Comparison of ENCODE assay signal across 14 mouse cellular contexts in genomic region chr13:84238184-84238583, GRCm38 (mm10).
"Had no signal": no experiment of that assay in that cellular context is flagged by ENCODE, and none has a peak within 500 bp of the region (broad histone marks: within the 10 kb centered on the region; RNA-seq: fewer than 3 reads in every experiment).

No protein-coding gene starts in this region.

- DNase-seq: lung, adult 18-20 months; lung, embryonic 14.5 days; lung, postnatal 10 days; lung, postnatal 4 days; retina, postnatal 1 day; right cerebral cortex, adult 18-20 months; right cerebral cortex, postnatal 25 days; right cerebral cortex, postnatal 4 days; spleen, adult 18-20 months; thymus, adult 18-20 months; thymus, postnatal 14 days; thymus, postnatal 36 days had no signal

- ATAC-seq: midbrain, embryonic 13.5 days; midbrain, embryonic 15.5 days had no signal
